Mouse (Mus musculus) embryonic fibroblast, embryonic 13.5 days (primary cell): ENCODE data around the gene Mup22. TPM values are rescaled to one million over a fixed set of nuclear protein-coding genes. Genes with fewer than 3 reads are reported as not detected.
"Not testable (repeated sequence)": the region's sequence is repeated elsewhere in the genome, so short reads cannot be mapped to it uniquely, and the experiment has no call there.

Experiments used
- H3K27ac ChIP-seq: 2 replicates; pipeline ENCODE4 v1.5.1; 2012; ENCODE audit warnings: low read length, control low read depth, inconsistent platforms; ENCODE audit not compliant: insufficient read depth
- H3K4me1 ChIP-seq: 2 replicates; pipeline ENCODE4 v1.6.1; 2011; ENCODE audit warnings: low read length; ENCODE audit not compliant: control insufficient read depth, insufficient read depth
- H3K4me3 ChIP-seq: 2 replicates; pipeline ENCODE4 v1.5.1; 2011; ENCODE audit warnings: mild to moderate bottlenecking, control low read depth, low read length; ENCODE audit not compliant: insufficient read depth
- polyA plus RNA-seq: library from polyadenylated mRNA; stranded (reverse); fragments of >200 nt; gene quantifications from 2 replicates; pipeline ENCODE4 v1.2.4, GENCODE M21; 2011; ENCODE audit warnings: low read depth; ENCODE audit not compliant: missing spikeins, insufficient read length

Mup22 gene
- not detected in 2 replicates for polyA plus RNA-seq

- H3K4me3 ChIP-seq, H3K4me1 ChIP-seq, H3K27ac ChIP-seq: not testable (repeated sequence)
These were observed at the start of gene Mup22 for GRCm38 (mm10) chr4:60821363-60821762. Gene Mup22 (minus strand): TSS chr4:60821463.

GRCm38 (mm10) chr4:60840889-60841288, 19.6 kb upstream of the Mup22 start:
- not testable (repeated sequence) for H3K4me1 ChIP-seq, H3K4me3 ChIP-seq, H3K27ac ChIP-seq

Other genes with a start within 250 kb of the Mup22 start
- gene Mup10, start 239.3 kb downstream of the Mup22 start, polyA plus RNA-seq = not detected in 2 replicates
- not detected in 2 replicates for gene Mup11, start 159.1 kb downstream of the Mup22 start, polyA plus RNA-seq
- gene Mup12, start 80.1 kb downstream of the Mup22 start, polyA plus RNA-seq = not detected in 2 replicates